Mouse (Mus musculus): ENCODE data around the gene Mesp2. TPM values are rescaled to one million over a fixed set of nuclear protein-coding genes. Genes with fewer than 3 reads are reported as not detected.

The Mesp2 gene
- polyA plus RNA-seq, 2 experiments = 0.65 to 0.67 TPM

GRCm38 (mm10) chr7:79799048-79799447, 11.5 kb upstream of the Mesp2 start:
- H3K9me3 ChIP-seq (ENCODE audit: control insufficient read depth, low read length) = no peaks in the 10 kb centered on the region
- H3K27me3 ChIP-seq (ENCODE audit: control insufficient read depth, insufficient read depth, low read length) = peaks cover 7% of the 10 kb centered on the region
- DNase-seq (ENCODE audit: low spot score) (peak; percentile 83), ATAC-seq (ENCODE audit: low FRiP score, low read depth) (peak; percentile 53; the same call in 1 of the 2 replicates)
- no peak overlapping the region for H3K4me3 ChIP-seq (replicated peaks; ENCODE audit: low read length)
- H3K9ac ChIP-seq (ENCODE audit: low read depth, low read length, severe bottlenecking) = no peak overlapping the region
- WGBS = 3% methylated on average over 8 of the region's 8 CpGs
- no peak for TF ChIP-seq POLR2A (IDR thresholded peaks at IDR 0.05; ENCODE audit: borderline replicate concordance, extremely low read depth, insufficient read depth, insufficient read length)
- no peak overlapping the region for H3K27ac ChIP-seq (replicated peaks; ENCODE audit: low read depth, low read length)
- H3K4me1 ChIP-seq (ENCODE audit: control insufficient read depth, insufficient read depth, low read length) = no peaks in the 10 kb centered on the region
- H3K4me2 ChIP-seq (replicated peaks; ENCODE audit: low read depth, low read length, severe bottlenecking) = no peak overlapping the region
- no peaks in the 10 kb centered on the region for H3K36me3 ChIP-seq (ENCODE audit: control insufficient read depth, insufficient read depth, low read length)

DNA sequence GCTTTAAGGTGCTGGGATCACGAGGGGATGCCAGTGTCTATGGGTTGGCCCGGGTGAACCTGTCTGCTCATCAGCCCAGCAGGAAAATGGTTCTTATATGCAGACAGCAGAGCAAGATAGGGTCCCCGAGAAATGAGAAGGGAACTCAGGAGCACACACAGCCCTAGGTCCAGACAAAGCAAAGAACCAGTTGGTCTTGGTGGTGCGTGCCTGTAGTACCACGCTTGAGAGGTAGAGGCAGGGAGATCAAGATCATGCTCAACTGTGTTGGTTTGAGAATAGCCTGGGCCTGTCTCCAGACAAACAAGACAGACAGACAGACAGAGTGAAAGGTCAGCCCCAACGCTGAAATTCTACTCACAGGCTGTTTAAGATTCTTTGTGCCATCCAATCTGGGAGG, 11.0 kb upstream of the Mesp2 start:
- WGBS = 73% methylated on average over 6 of the region's 6 CpGs
- Histone ChIP-seq H3K9me3 (ENCODE audit: control insufficient read depth, low read length) (no peaks in the 10 kb centered on the region), H3K4me3 (replicated peaks; ENCODE audit: low read length) (no peak overlapping the region), H3K4me1 (ENCODE audit: control insufficient read depth, insufficient read depth, low read length) (no peaks in the 10 kb centered on the region), H3K27me3 (ENCODE audit: control insufficient read depth, insufficient read depth, low read length) (peaks cover 3% of the 10 kb centered on the region; the same call in 1 of the 2 replicates), H3K9ac (ENCODE audit: low read depth, low read length, severe bottlenecking) (no peak overlapping the region), H3K4me2 (replicated peaks; ENCODE audit: low read depth, low read length, severe bottlenecking) (no peak overlapping the region), H3K27ac (replicated peaks; ENCODE audit: low read depth, low read length) (no peak overlapping the region), H3K36me3 (ENCODE audit: control insufficient read depth, insufficient read depth, low read length) (no peaks in the 10 kb centered on the region)
- ATAC-seq (ENCODE audit: low FRiP score, low read depth) (no peak), DNase-seq (ENCODE audit: low spot score) (no peak)
- no peak for TF ChIP-seq POLR2A (IDR thresholded peaks at IDR 0.05; ENCODE audit: borderline replicate concordance, extremely low read depth, insufficient read depth, insufficient read length)

DNA sequence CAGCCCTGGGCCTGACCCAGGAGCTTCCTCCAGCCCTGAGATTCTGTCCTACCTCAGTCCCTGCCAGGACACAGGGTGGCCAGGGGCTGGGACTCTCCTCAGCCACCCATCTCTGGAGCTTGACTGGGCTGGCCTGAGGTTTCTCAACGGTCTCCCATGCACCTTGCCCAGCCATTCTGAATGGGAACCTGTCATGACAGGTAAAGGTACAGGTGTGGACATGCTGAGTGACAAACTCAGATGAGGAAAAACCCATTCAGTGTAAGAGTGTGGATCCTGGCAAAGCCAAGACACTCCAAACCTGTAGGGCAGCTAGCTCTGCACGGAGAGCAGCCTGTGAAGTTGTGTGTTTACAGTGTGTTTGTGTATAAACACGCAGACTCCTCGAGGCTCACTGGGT, 10.2 kb upstream of the Mesp2 start:
- H3K4me3 ChIP-seq (replicated peaks; ENCODE audit: low read length) = no peak overlapping the region
- H3K27ac ChIP-seq (replicated peaks; ENCODE audit: low read depth, low read length) = no peak overlapping the region
- no peaks in the 10 kb centered on the region for H3K9me3 ChIP-seq (ENCODE audit: control insufficient read depth, low read length)
- H3K36me3 ChIP-seq (ENCODE audit: control insufficient read depth, insufficient read depth, low read length) = no peaks in the 10 kb centered on the region
- DNase-seq (ENCODE audit: low spot score) = no peak
- H3K4me2 ChIP-seq (replicated peaks; ENCODE audit: low read depth, low read length, severe bottlenecking) = no peak overlapping the region
- no peak overlapping the region for H3K9ac ChIP-seq (ENCODE audit: low read depth, low read length, severe bottlenecking)
- H3K4me1 ChIP-seq (ENCODE audit: control insufficient read depth, insufficient read depth, low read length) = no peaks in the 10 kb centered on the region
- H3K27me3 ChIP-seq (ENCODE audit: control insufficient read depth, insufficient read depth, low read length) = no peaks in the 10 kb centered on the region
- no peak for TF ChIP-seq POLR2A (IDR thresholded peaks at IDR 0.05; ENCODE audit: borderline replicate concordance, extremely low read depth, insufficient read depth, insufficient read length)
- no peak for ATAC-seq (ENCODE audit: low FRiP score, low read depth)
- WGBS = 80% methylated on average over 4 of the region's 4 CpGs

- no peak overlapping the region for H3K4me3 ChIP-seq (replicated peaks; ENCODE audit: low read length)
- no peaks in the 10 kb centered on the region for H3K27me3 ChIP-seq (ENCODE audit: control insufficient read depth, insufficient read depth, low read length)
- H3K36me3 ChIP-seq (ENCODE audit: control insufficient read depth, insufficient read depth, low read length) = no peaks in the 10 kb centered on the region
- no peak overlapping the region for H3K27ac ChIP-seq (replicated peaks; ENCODE audit: low read depth, low read length)
- DNase-seq (ENCODE audit: low spot score) = no peak
- ATAC-seq (ENCODE audit: low FRiP score, low read depth) = no peak
- no peak overlapping the region for H3K9ac ChIP-seq (ENCODE audit: low read depth, low read length, severe bottlenecking)
- no peak overlapping the region for H3K4me2 ChIP-seq (replicated peaks; ENCODE audit: low read depth, low read length, severe bottlenecking)
- TF ChIP-seq POLR2A (IDR thresholded peaks at IDR 0.05; ENCODE audit: borderline replicate concordance, extremely low read depth, insufficient read depth, insufficient read length) = no peak
- no peaks in the 10 kb centered on the region for H3K4me1 ChIP-seq (ENCODE audit: control insufficient read depth, insufficient read depth, low read length)
- no peaks in the 10 kb centered on the region for H3K9me3 ChIP-seq (ENCODE audit: control insufficient read depth, low read length)
- WGBS = 72% methylated on average over 11 of the region's 11 CpGs
These were observed 9.1 kb upstream of the Mesp2 start for GRCm38 (mm10) chr7:79801391-79801790.

DNA sequence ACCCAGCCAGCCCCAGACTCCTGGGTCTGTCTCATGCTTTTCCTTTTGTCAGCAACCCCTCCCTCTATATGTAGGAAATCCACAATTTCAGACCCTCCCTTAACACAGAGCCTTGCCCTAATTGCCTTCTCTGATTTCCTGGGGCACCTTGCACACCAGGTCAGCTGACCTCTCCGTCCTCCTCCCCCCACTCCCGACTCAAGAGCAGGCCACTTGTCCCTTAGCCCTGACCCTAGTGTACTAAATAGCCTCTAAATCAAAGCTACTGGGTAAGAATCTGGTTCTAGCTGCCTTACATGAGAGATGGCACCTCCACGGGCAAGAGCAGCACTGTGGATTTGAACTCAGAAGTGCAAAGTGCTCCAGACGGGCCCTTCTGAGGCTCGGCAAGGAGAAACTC, 8.5 kb upstream of the Mesp2 start:
- no peak for DNase-seq (ENCODE audit: low spot score)

GRCm38 (mm10) chr7:79803887-79804286, 6.6 kb upstream of the Mesp2 start:
- Histone ChIP-seq H3K4me3 (replicated peaks; ENCODE audit: low read length) (no peak overlapping the region), H3K27ac (replicated peaks; ENCODE audit: low read depth, low read length) (no peak overlapping the region), H3K36me3 (ENCODE audit: control insufficient read depth, insufficient read depth, low read length) (no peaks in the 10 kb centered on the region), H3K9me3 (ENCODE audit: control insufficient read depth, low read length) (no peaks in the 10 kb centered on the region), H3K4me2 (replicated peaks; ENCODE audit: low read depth, low read length, severe bottlenecking) (no peak overlapping the region), H3K9ac (ENCODE audit: low read depth, low read length, severe bottlenecking) (no peak overlapping the region), H3K27me3 (ENCODE audit: control insufficient read depth, insufficient read depth, low read length) (no peaks in the 10 kb centered on the region), H3K4me1 (ENCODE audit: control insufficient read depth, insufficient read depth, low read length) (no peaks in the 10 kb centered on the region)
- ATAC-seq (ENCODE audit: low FRiP score, low read depth) (no peak), DNase-seq (ENCODE audit: low spot score) (no peak)
- no peak for TF ChIP-seq POLR2A (IDR thresholded peaks at IDR 0.05; ENCODE audit: borderline replicate concordance, extremely low read depth, insufficient read depth, insufficient read length)
- WGBS = 51% methylated on average over 2 of the region's 2 CpGs

More for the DNA sequence above, 8.5 kb upstream of the Mesp2 start:
- Histone ChIP-seq H3K4me3 (replicated peaks; ENCODE audit: low read length) (no peak overlapping the region), H3K9ac (ENCODE audit: low read depth, low read length, severe bottlenecking) (no peak overlapping the region), H3K4me2 (replicated peaks; ENCODE audit: low read depth, low read length, severe bottlenecking) (no peak overlapping the region), H3K9me3 (ENCODE audit: control insufficient read depth, low read length) (no peaks in the 10 kb centered on the region), H3K4me1 (ENCODE audit: control insufficient read depth, insufficient read depth, low read length) (no peaks in the 10 kb centered on the region), H3K27me3 (ENCODE audit: control insufficient read depth, insufficient read depth, low read length) (no peaks in the 10 kb centered on the region), H3K36me3 (ENCODE audit: control insufficient read depth, insufficient read depth, low read length) (no peaks in the 10 kb centered on the region), H3K27ac (replicated peaks; ENCODE audit: low read depth, low read length) (no peak overlapping the region)
- no peak for TF ChIP-seq POLR2A (IDR thresholded peaks at IDR 0.05; ENCODE audit: borderline replicate concordance, extremely low read depth, insufficient read depth, insufficient read length)
- WGBS = 44% methylated on average over 5 of the region's 5 CpGs
- ATAC-seq (ENCODE audit: low FRiP score, low read depth) = no peak
